Mouse (Mus musculus): ENCODE results near the gene Dnmt3a. TPM values are rescaled to one million over a fixed set of nuclear protein-coding genes. Genes with fewer than 3 reads are reported as not detected.

The Dnmt3a gene
- polyA plus RNA-seq, 1 experiment from 2014 or later, result 60.3 TPM

GRCm38 (mm10) chr12:3856748-3857147, 50.9 kb downstream of the Dnmt3a start:
- H3K4me2 ChIP-seq (replicated peaks; ENCODE audit: low read depth, low read length), result no peak overlapping the region
- H3K27me3 ChIP-seq (replicated peaks; ENCODE audit: insufficient read depth, low read length), result no peaks in the 10 kb centered on the region
- TF ChIP-seq CTCF (IDR thresholded peaks at IDR 0.05) (no peak), EP300 (IDR thresholded peaks at IDR 0.05) (no peak)
- H3K4me3 ChIP-seq (ENCODE audit: low read depth, low read length), result no peak overlapping the region
- H3K9me3 ChIP-seq (ENCODE audit: low read length), result no peaks in the 10 kb centered on the region
- peaks cover 4% of the 10 kb centered on the region; the same call in 1 of the 2 replicates for H3K4me1 ChIP-seq (ENCODE audit: insufficient read depth, low read depth, low read length)
- peak overlapping the region; percentile 71 for H3K27ac ChIP-seq (ENCODE audit: low read length)
- no peak for DNase-seq (ENCODE audit: low spot score)
- no peak overlapping the region for H3K9ac ChIP-seq (replicated peaks; ENCODE audit: low read depth)
- WGBS, result 73% methylated on average over 2 of the region's 2 CpGs
- ATAC-seq, result no peak
- H3K36me3 ChIP-seq (ENCODE audit: insufficient read depth, low read length), result no peaks in the 10 kb centered on the region

GRCm38 (mm10) chr12:3857231-3857630, 51.4 kb downstream of the Dnmt3a start:
- H3K9me3 ChIP-seq (ENCODE audit: low read length), result no peaks in the 10 kb centered on the region
- ATAC-seq (no peak), DNase-seq (ENCODE audit: low spot score) (no peak)
- H3K4me2 ChIP-seq (replicated peaks; ENCODE audit: low read depth, low read length), result no peak overlapping the region
- TF ChIP-seq CTCF (IDR thresholded peaks at IDR 0.05) (no peak), EP300 (IDR thresholded peaks at IDR 0.05) (no peak)
- H3K36me3 ChIP-seq (ENCODE audit: insufficient read depth, low read length), result no peaks in the 10 kb centered on the region
- WGBS, result 68% methylated on average over 3 of the region's 3 CpGs
- H3K4me3 ChIP-seq (ENCODE audit: low read depth, low read length), result no peak overlapping the region
- peaks cover 4% of the 10 kb centered on the region; the same call in 1 of the 2 replicates for H3K4me1 ChIP-seq (ENCODE audit: insufficient read depth, low read depth, low read length)
- no peaks in the 10 kb centered on the region for H3K27me3 ChIP-seq (replicated peaks; ENCODE audit: insufficient read depth, low read length)
- no peak overlapping the region for H3K27ac ChIP-seq (ENCODE audit: low read length)
- no peak overlapping the region for H3K9ac ChIP-seq (replicated peaks; ENCODE audit: low read depth)

GRCm38 (mm10) chr12:3857773-3858172, 52.0 kb downstream of the Dnmt3a start:
- no peak for DNase-seq (ENCODE audit: low spot score)
- Histone ChIP-seq H3K4me2 (replicated peaks; ENCODE audit: low read depth, low read length) (no peak overlapping the region), H3K4me3 (ENCODE audit: low read depth, low read length) (no peak overlapping the region), H3K4me1 (ENCODE audit: insufficient read depth, low read depth, low read length) (peaks cover 4% of the 10 kb centered on the region; the same call in 1 of the 2 replicates), H3K9me3 (ENCODE audit: low read length) (no peaks in the 10 kb centered on the region), H3K27ac (ENCODE audit: low read length) (no peak overlapping the region), H3K9ac (replicated peaks; ENCODE audit: low read depth) (no peak overlapping the region), H3K36me3 (ENCODE audit: insufficient read depth, low read length) (no peaks in the 10 kb centered on the region), H3K27me3 (replicated peaks; ENCODE audit: insufficient read depth, low read length) (no peaks in the 10 kb centered on the region)
- no peak for ATAC-seq
- TF ChIP-seq CTCF (IDR thresholded peaks at IDR 0.05) (no peak), EP300 (IDR thresholded peaks at IDR 0.05) (no peak)
- 61% methylated on average over 9 of the region's 9 CpGs for WGBS

GRCm38 (mm10) chr12:3858754-3859153, 52.9 kb downstream of the Dnmt3a start:
- ATAC-seq (no peak), DNase-seq (ENCODE audit: low spot score) (no peak)
- no peaks in the 10 kb centered on the region for H3K9me3 ChIP-seq (ENCODE audit: low read length)
- H3K4me1 ChIP-seq (ENCODE audit: insufficient read depth, low read depth, low read length), result peaks cover 4% of the 10 kb centered on the region; the same call in 1 of the 2 replicates
- H3K27me3 ChIP-seq (replicated peaks; ENCODE audit: insufficient read depth, low read length), result no peaks in the 10 kb centered on the region
- no peak overlapping the region for H3K9ac ChIP-seq (replicated peaks; ENCODE audit: low read depth)
- no peak overlapping the region for H3K4me3 ChIP-seq (ENCODE audit: low read depth, low read length)
- H3K4me2 ChIP-seq (replicated peaks; ENCODE audit: low read depth, low read length), result no peak overlapping the region
- H3K27ac ChIP-seq (ENCODE audit: low read length), result no peak overlapping the region
- H3K36me3 ChIP-seq (ENCODE audit: insufficient read depth, low read length), result no peaks in the 10 kb centered on the region
- 84% methylated on average over 4 of the region's 4 CpGs for WGBS
- TF ChIP-seq EP300 (IDR thresholded peaks at IDR 0.05) (no peak), CTCF (IDR thresholded peaks at IDR 0.05) (no peak)

- Histone ChIP-seq H3K27me3 (replicated peaks; ENCODE audit: insufficient read depth, low read length) (no peaks in the 10 kb centered on the region), H3K27ac (ENCODE audit: low read length) (0 out of 2 replicates have a peak overlapping the region, but pooled peaks have one; percentile 3), H3K4me3 (ENCODE audit: low read depth, low read length) (no peak overlapping the region), H3K4me2 (replicated peaks; ENCODE audit: low read depth, low read length) (no peak overlapping the region), H3K36me3 (ENCODE audit: insufficient read depth, low read length) (no peaks in the 10 kb centered on the region), H3K9me3 (ENCODE audit: low read length) (no peaks in the 10 kb centered on the region), H3K9ac (replicated peaks; ENCODE audit: low read depth) (no peak overlapping the region), H3K4me1 (ENCODE audit: insufficient read depth, low read depth, low read length) (peaks cover 4% of the 10 kb centered on the region; the same call in 1 of the 2 replicates)
- TF ChIP-seq CTCF (IDR thresholded peaks at IDR 0.05) (no peak), EP300 (IDR thresholded peaks at IDR 0.05) (no peak)
- WGBS, result 61% methylated on average over 3 of the region's 3 CpGs
- ATAC-seq (peak; percentile 52), DNase-seq (ENCODE audit: low spot score) (peak; percentile 49)
These were observed 53.7 kb downstream of the Dnmt3a start for GRCm38 (mm10) chr12:3859545-3859944.

- no peaks in the 10 kb centered on the region for H3K36me3 ChIP-seq (ENCODE audit: insufficient read depth, low read length)
- no peak overlapping the region for H3K9ac ChIP-seq (replicated peaks; ENCODE audit: low read depth)
- 0 out of 2 replicates have a peak overlapping the region, but pooled peaks have one; percentile 3 for H3K27ac ChIP-seq (ENCODE audit: low read length)
- H3K4me1 ChIP-seq (ENCODE audit: insufficient read depth, low read depth, low read length), result peaks cover 4% of the 10 kb centered on the region; the same call in 1 of the 2 replicates
- H3K4me2 ChIP-seq (replicated peaks; ENCODE audit: low read depth, low read length), result no peak overlapping the region
- ATAC-seq (peak; percentile 10; the same call in 1 of the 2 replicates), DNase-seq (ENCODE audit: low spot score) (no peak)
- no peak for TF ChIP-seq EP300 (IDR thresholded peaks at IDR 0.05)
- TF ChIP-seq CTCF (IDR thresholded peaks at IDR 0.05), result no peak
- no peak overlapping the region for H3K4me3 ChIP-seq (ENCODE audit: low read depth, low read length)
- H3K9me3 ChIP-seq (ENCODE audit: low read length), result no peaks in the 10 kb centered on the region
- 32% methylated on average over 5 of the region's 5 CpGs for WGBS
- H3K27me3 ChIP-seq (replicated peaks; ENCODE audit: insufficient read depth, low read length), result no peaks in the 10 kb centered on the region
These were observed 54.2 kb downstream of the Dnmt3a start for GRCm38 (mm10) chr12:3860005-3860404.

All from lung, postnatal 0 days (tissue).